Mouse (Mus musculus): ENCODE data around the gene Atg101.

Gene Atg101

DNA sequence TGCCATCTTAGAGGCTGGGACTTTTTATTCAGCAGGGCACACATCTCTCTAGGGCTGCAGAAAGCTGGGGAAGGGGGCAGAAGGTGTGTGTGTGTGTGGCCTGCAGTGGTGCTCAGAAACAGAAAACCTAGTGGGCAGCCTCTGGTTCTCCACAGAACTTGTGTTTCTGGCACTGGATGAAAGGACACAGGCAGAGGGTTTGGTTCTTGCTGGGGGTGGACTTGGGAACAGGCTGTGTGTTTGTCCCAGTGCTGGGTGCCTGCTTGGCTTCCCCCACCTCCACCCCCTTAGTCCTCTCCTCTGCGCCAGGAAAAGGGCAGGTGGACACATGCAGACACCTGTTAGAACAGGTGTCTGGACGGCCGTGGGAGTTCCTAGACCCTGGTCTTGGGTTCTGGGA lies 13.0 kb upstream of the Atg101 start:
- Histone ChIP-seq H3K27me3 (ENCODE audit: insufficient read depth, low read length) (no peaks in the 10 kb centered on the region), H3K9me3 (ENCODE audit: low read length) (no peaks in the 10 kb centered on the region), H3K36me3 (ENCODE audit: insufficient read depth, low read length) (peaks cover 73% of the 10 kb centered on the region), H3K4me1 (replicated peaks; ENCODE audit: low read depth, low read length) (peaks cover 94% of the 10 kb centered on the region), H3K4me3 (replicated peaks; ENCODE audit: low read length) (peak overlapping the region; percentile 84)
- TF ChIP-seq NANOG (IDR thresholded peaks at IDR 0.05; ENCODE audit: borderline replicate concordance, low read length) (no peak), POU5F1 (IDR thresholded peaks at IDR 0.05; ENCODE audit: borderline replicate concordance, low read length) (no peak), CTCF (conservative IDR thresholded peaks at IDR 0.05; ENCODE audit: low read length) (no peak)

DNA sequence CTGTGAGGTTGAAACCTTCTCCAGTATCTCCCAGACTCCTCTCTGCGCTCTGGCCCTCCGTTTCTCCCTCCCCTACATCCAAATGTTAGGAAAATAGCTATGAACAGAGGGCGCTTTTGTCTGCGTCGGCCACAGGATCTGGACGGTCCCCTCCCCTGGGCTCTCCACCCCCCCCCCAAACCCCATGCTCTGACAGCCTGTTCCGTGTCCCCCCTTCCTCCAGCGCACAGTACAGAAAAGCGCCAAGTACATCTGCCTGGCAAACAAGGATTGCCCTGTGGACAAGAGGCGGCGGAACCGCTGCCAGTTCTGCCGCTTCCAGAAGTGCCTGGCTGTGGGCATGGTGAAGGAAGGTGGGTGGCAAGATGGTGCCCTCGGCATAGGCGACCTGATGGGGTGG lies 12.6 kb upstream of the Atg101 start:
- H3K4me3 ChIP-seq (replicated peaks; ENCODE audit: low read length): peak overlapping the region; percentile 84
- H3K27me3 ChIP-seq (ENCODE audit: insufficient read depth, low read length): no peaks in the 10 kb centered on the region
- H3K4me1 ChIP-seq (replicated peaks; ENCODE audit: low read depth, low read length): peaks cover 96% of the 10 kb centered on the region
- peaks cover 73% of the 10 kb centered on the region for H3K36me3 ChIP-seq (ENCODE audit: insufficient read depth, low read length)
- no peak for TF ChIP-seq NANOG (IDR thresholded peaks at IDR 0.05; ENCODE audit: borderline replicate concordance, low read length)
- TF ChIP-seq POU5F1 (IDR thresholded peaks at IDR 0.05; ENCODE audit: borderline replicate concordance, low read length): no peak
- TF ChIP-seq CTCF (conservative IDR thresholded peaks at IDR 0.05; ENCODE audit: low read length): no peak
- no peaks in the 10 kb centered on the region for H3K9me3 ChIP-seq (ENCODE audit: low read length)

DNA sequence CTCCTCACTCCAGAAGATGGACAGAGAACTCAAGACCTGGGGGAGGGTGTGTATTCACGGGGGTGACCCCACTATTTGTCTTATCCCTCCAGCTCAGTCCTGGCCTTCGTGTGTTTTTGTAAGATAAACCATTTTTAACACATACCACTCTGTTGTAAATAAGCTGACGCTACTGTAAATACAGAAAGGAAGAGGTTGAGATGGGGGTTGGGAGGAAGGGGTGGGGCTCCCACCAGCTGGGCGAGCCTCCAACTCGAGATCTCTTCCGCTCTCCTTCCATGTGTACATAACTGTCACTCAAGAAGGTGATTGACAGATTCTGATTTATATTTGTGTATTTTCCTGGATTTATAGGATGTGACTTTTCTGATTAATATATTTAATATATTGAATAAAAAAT lies 9.7 kb upstream of the Atg101 start:
- H3K36me3 ChIP-seq (ENCODE audit: insufficient read depth, low read length): peaks cover 62% of the 10 kb centered on the region
- peaks cover 98% of the 10 kb centered on the region for H3K4me1 ChIP-seq (replicated peaks; ENCODE audit: low read depth, low read length)
- H3K4me3 ChIP-seq (replicated peaks; ENCODE audit: low read length): no peak overlapping the region
- no peaks in the 10 kb centered on the region for H3K27me3 ChIP-seq (ENCODE audit: insufficient read depth, low read length)
- no peaks in the 10 kb centered on the region for H3K9me3 ChIP-seq (ENCODE audit: low read length)
- no peak for TF ChIP-seq POU5F1 (IDR thresholded peaks at IDR 0.05; ENCODE audit: borderline replicate concordance, low read length)
- no peak for TF ChIP-seq CTCF (conservative IDR thresholded peaks at IDR 0.05; ENCODE audit: low read length)
- TF ChIP-seq NANOG (IDR thresholded peaks at IDR 0.05; ENCODE audit: borderline replicate concordance, low read length): no peak

DNA sequence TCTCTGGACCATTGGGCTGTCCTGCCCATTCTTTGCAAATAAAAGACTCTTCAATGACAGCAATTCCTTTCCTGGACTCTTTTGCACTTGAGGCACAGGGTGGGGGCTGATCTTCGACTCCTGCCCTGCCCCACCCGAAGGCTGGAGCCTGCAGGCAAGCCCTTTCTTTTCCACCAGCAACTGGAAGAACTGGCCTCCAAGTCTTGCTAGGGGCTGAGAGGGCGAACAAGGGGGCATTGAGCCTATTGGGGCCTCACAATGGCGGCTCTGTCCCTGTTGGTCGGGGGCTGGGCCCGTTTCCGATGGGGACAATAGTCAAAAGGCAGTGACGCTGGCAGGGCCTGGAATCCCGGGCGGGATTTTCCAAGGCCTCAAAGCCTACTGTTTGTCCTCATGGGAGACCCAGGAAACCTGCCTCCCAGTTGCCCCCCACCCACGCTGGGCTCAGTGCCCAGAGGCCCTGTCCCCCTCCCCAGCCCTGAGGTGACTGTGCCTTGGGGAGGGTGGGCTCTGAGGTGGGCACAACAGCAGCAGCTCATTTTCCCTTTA lies 6.6 kb upstream of the Atg101 start:
- H3K27me3 ChIP-seq (ENCODE audit: insufficient read depth, low read length): no peaks in the 10 kb centered on the region
- peaks cover 93% of the 10 kb centered on the region for H3K4me1 ChIP-seq (replicated peaks; ENCODE audit: low read depth, low read length)
- TF ChIP-seq NANOG (IDR thresholded peaks at IDR 0.05; ENCODE audit: borderline replicate concordance, low read length): peak; percentile 50; the same call in 1 of the 2 replicates
- TF ChIP-seq POU5F1 (IDR thresholded peaks at IDR 0.05; ENCODE audit: borderline replicate concordance, low read length): no peak
- H3K4me3 ChIP-seq (replicated peaks; ENCODE audit: low read length): peak overlapping the region; percentile 54
- no peaks in the 10 kb centered on the region for H3K9me3 ChIP-seq (ENCODE audit: low read length)
- peaks cover 31% of the 10 kb centered on the region for H3K36me3 ChIP-seq (ENCODE audit: insufficient read depth, low read length)

DNA sequence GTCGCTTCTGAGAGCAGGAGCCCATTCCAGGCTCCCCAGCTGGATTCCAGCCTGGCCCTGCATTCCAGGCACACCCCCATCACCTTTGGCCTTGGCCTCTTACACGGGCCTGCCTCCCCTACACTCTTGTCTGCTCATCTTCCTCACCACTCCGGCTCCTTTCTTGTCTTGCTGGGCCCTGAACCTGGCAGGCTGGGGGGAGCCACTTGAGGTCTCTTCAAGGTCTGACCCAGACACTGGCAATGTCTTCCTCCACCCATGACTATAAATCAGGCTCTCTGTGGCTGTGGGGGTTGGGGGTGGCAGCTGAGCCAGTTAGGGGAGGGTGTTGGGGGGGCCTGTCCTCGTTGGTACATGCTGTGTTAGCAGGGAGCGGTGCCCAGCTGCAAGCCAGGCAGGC lies 5.5 kb upstream of the Atg101 start:
- no peaks in the 10 kb centered on the region for H3K9me3 ChIP-seq (ENCODE audit: low read length)
- TF ChIP-seq POU5F1 (IDR thresholded peaks at IDR 0.05; ENCODE audit: borderline replicate concordance, low read length) (no peak), CTCF (conservative IDR thresholded peaks at IDR 0.05; ENCODE audit: low read length) (no peak), NANOG (IDR thresholded peaks at IDR 0.05; ENCODE audit: borderline replicate concordance, low read length) (peak; percentile 33; the same call in 1 of the 2 replicates)
- peaks cover 19% of the 10 kb centered on the region for H3K36me3 ChIP-seq (ENCODE audit: insufficient read depth, low read length)
- H3K4me1 ChIP-seq (replicated peaks; ENCODE audit: low read depth, low read length): peaks cover 93% of the 10 kb centered on the region
- no peaks in the 10 kb centered on the region for H3K27me3 ChIP-seq (ENCODE audit: insufficient read depth, low read length)
- H3K4me3 ChIP-seq (replicated peaks; ENCODE audit: low read length): peak overlapping the region; percentile 54

DNA sequence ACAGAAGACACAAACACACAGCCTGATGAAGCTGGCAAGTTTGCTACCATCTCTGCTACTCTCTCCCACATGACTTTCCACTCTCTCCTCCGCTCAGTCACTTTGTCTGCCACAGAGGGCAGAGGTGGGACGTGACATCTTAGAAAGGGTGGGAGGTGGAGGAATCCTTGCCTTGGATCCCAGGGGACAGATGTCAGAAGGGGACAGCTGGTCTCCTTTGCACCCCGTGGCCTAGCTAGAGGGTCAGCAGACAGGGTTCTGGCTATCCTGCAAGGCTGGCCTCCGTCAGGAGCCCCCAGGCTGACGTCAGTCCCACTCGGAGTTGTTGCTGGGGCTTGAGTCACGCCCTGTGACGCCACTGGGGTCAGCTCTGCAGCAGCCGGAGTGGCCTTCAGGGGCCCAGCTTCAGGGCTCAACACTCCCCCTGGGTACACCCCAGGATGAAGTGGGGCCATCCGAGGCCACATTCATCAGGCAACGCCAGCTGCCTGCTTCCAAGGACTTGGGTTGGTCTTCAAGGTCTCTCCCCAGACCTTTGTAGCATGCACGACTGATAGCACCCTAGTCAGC lies 4.6 kb upstream of the Atg101 start:
- TF ChIP-seq POU5F1 (IDR thresholded peaks at IDR 0.05; ENCODE audit: borderline replicate concordance, low read length): no peak
- no peak for TF ChIP-seq CTCF (conservative IDR thresholded peaks at IDR 0.05; ENCODE audit: low read length)
- no peak for TF ChIP-seq NANOG (IDR thresholded peaks at IDR 0.05; ENCODE audit: borderline replicate concordance, low read length)
- peaks cover 84% of the 10 kb centered on the region for H3K4me1 ChIP-seq (replicated peaks; ENCODE audit: low read depth, low read length)
- peaks cover 10% of the 10 kb centered on the region for H3K36me3 ChIP-seq (ENCODE audit: insufficient read depth, low read length)
- no peaks in the 10 kb centered on the region for H3K9me3 ChIP-seq (ENCODE audit: low read length)
- H3K27me3 ChIP-seq (ENCODE audit: insufficient read depth, low read length): no peaks in the 10 kb centered on the region
- peak overlapping the region; percentile 48; the same call in 1 of the 2 replicates for H3K4me3 ChIP-seq (replicated peaks; ENCODE audit: low read length)

DNA sequence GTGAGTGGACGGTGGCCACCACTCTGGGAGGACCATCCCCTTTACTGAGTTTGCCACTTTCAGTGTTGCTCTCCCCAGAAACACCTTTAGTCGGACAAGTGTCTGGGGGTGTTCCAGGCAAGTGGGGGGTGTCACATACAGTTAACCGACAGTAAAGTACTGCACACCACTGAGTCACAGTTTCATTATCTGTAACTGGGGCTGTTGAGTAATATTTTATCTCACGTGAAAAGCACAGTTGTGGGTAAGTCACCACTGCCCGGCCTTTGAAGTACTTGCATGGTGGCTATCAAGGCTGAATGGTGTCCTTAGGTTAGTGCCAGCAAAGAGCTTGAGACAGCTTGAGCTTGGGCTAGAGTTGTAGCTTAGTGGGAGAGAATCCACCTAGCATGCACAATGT lies 1.6 kb upstream of the Atg101 start:
- no peaks in the 10 kb centered on the region for H3K9me3 ChIP-seq (ENCODE audit: low read length)
- H3K27me3 ChIP-seq (ENCODE audit: insufficient read depth, low read length): no peaks in the 10 kb centered on the region
- no peak overlapping the region for H3K4me3 ChIP-seq (replicated peaks; ENCODE audit: low read length)
- peaks cover 19% of the 10 kb centered on the region for H3K36me3 ChIP-seq (ENCODE audit: insufficient read depth, low read length)
- peaks cover 85% of the 10 kb centered on the region for H3K4me1 ChIP-seq (replicated peaks; ENCODE audit: low read depth, low read length)
- no peak for TF ChIP-seq CTCF (conservative IDR thresholded peaks at IDR 0.05; ENCODE audit: low read length)
- TF ChIP-seq NANOG (IDR thresholded peaks at IDR 0.05; ENCODE audit: borderline replicate concordance, low read length): no peak
- no peak for TF ChIP-seq POU5F1 (IDR thresholded peaks at IDR 0.05; ENCODE audit: borderline replicate concordance, low read length)

DNA sequence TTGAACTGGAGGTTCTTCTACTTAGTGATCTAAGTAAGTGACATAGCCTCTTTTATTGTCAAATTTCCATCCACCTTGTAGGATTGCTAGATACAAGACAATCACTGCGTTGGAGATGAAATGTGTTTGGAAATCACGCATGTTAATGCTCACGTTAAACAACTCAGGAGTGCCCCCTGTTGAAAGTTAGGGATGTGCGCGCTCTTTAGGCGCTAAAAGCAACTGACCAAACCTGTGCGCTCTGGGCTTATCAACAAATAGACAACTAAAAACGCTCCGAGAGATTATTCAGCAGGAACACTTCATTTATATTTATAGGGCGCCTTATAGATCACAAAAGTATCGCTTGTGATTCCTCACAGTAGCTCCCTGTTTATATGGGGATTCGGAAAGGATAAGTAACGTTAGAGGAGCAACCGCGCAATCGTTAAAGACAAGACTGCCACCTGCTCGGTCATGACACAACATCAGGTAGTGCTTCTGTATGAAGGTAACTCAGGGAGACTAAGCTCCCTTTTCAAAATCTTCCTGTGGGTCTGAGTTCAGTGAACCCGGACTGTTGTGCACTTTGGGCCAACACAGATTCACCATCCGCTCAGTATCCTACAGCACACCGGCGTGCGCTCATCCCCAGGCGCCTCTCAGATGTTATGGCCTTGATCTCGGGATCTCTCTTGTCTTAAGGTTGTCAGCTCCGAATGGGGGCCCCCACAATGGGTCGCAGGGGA lies 725 bp upstream of the Atg101 start:
- TF ChIP-seq CTCF (conservative IDR thresholded peaks at IDR 0.05; ENCODE audit: low read length) (peak; percentile 67), NANOG (IDR thresholded peaks at IDR 0.05; ENCODE audit: borderline replicate concordance, low read length) (no peak)
- H3K9me3 ChIP-seq (ENCODE audit: low read length): no peaks in the 10 kb centered on the region

More for the DNA sequence above, 725 bp upstream of the Atg101 start:
- Histone ChIP-seq H3K36me3 (ENCODE audit: insufficient read depth, low read length) (peaks cover 28% of the 10 kb centered on the region), H3K4me1 (replicated peaks; ENCODE audit: low read depth, low read length) (peaks cover 81% of the 10 kb centered on the region), H3K27me3 (ENCODE audit: insufficient read depth, low read length) (no peaks in the 10 kb centered on the region), H3K4me3 (replicated peaks; ENCODE audit: low read length) (peak overlapping the region; percentile 94)
